Mouse (Mus musculus) brain, adult 10 weeks (tissue): Measurements from ENCODE around the gene C2cd5. TPM values are rescaled to one million over a fixed set of nuclear protein-coding genes. Genes with fewer than 3 reads are reported as not detected.

Source experiments
- polyA plus RNA-seq: library from polyadenylated mRNA; stranded (reverse); fragments of 350-450 nt; fragmentation: Illumina TruSeq; extraction: RNeasy Lipid Tissue Mini Kit (QIAGEN cat#74804); gene quantifications from one replicate; pipeline ENCODE4 v1.2.3, GENCODE M21; 2015; ENCODE audit warnings: low read depth, low replicate concordance

Gene C2cd5
- polyA plus RNA-seq = 48.8 TPM

GRCm38 (mm10) chr6:143099681-143100382, at the start of gene C2cd5:
Gene C2cd5, minus strand, starts transcription at chr6:143100141.

DNA sequence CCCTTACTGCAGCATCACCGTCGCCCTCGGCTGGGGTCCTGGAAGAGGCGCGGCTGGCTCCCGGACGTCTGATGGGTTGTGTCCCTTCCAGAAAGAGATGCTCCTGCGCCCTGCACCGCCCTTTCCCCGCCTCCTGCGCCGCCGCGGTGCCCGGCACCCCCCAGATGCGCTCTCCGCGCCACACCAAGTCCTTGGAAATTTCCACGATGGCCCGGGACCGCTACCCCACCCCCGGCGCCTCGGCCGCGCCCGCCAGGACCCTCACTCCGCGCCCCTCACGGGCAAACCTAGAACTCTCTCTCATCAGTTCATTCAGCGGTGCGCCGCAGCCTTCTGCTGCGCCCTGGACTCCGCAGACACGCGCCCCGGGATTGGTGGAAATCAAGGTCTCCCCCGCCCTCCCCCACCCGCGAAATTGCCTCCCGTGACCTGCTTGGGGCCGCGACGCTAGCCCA, 135.8 kb downstream of the C2cd5 start, which contains the start of gene St8sia1:
St8sia1 (minus strand) TSS at position 377 of the 455 bp plus-strand sequence.

Other genes starting within 250 kb of the C2cd5 start
- gene St8sia1, start 135.7 kb downstream of the C2cd5 start, polyA plus RNA-seq = 15.0 TPM
- gene Etnk1, start 67.1 kb upstream of the C2cd5 start, polyA plus RNA-seq = 176 TPM